Mouse (Mus musculus) layer of hippocampus, postnatal 25 days (tissue): ENCODE results near the gene Tbc1d2. TPM values are rescaled to one million over a fixed set of nuclear protein-coding genes. Genes with fewer than 3 reads are reported as not detected.

Experiments used
- DNase-seq, 2 experiments: peaks; one replicate each; pipeline ENCODE4 v3.0.0; 2022; ENCODE audit warnings: mixed read lengths in 2 of 2, low spot score in 1 of 2; ENCODE audit errors: extremely low spot score in 1 of 2
- total RNA-seq, 2 experiments: library from RNA; stranded (reverse); gene quantifications; 2 replicates each; pipeline ENCODE4 v1.2.3; 2021

The Tbc1d2 gene
- total RNA-seq, result 1 to 10 TPM; 1.8 to 3.6 TPM

- peak; percentile 83 to 91 for DNase-seq
Measured at GRCm38 (mm10) chr4:46650086-46650753, at the start of gene Tbc1d2. Gene Tbc1d2 (minus strand): TSS chr4:46650209.

GRCm38 (mm10) chr4:46696467-46696866, 46.5 kb upstream of the Tbc1d2 start:
- no peak for DNase-seq

GRCm38 (mm10) chr4:46690565-46690964, 40.6 kb upstream of the Tbc1d2 start:
- no peak for DNase-seq

- no peak for DNase-seq
Measured at GRCm38 (mm10) chr4:46690023-46690420, 40.0 kb upstream of the Tbc1d2 start.

- peak; percentile 71 to 86 for DNase-seq
Measured at GRCm38 (mm10) chr4:46689397-46690022, 39.5 kb upstream of the Tbc1d2 start.

- no peak for DNase-seq
Measured at GRCm38 (mm10) chr4:46688213-46688832, 38.3 kb upstream of the Tbc1d2 start.

GRCm38 (mm10) chr4:46684160-46684559, 34.2 kb upstream of the Tbc1d2 start:
- DNase-seq, result peak in 1 of 2 experiments; percentile 57

- no peak for DNase-seq
Measured at GRCm38 (mm10) chr4:46676646-46677045, 26.6 kb upstream of the Tbc1d2 start.

GRCm38 (mm10) chr4:46675992-46676391, 26.0 kb upstream of the Tbc1d2 start:
- no peak for DNase-seq

- no peak for DNase-seq
Measured at GRCm38 (mm10) chr4:46675272-46675785, 25.3 kb upstream of the Tbc1d2 start.

GRCm38 (mm10) chr4:46668620-46669019, 18.6 kb upstream of the Tbc1d2 start:
- DNase-seq, result no peak

- DNase-seq, result no peak
Measured at GRCm38 (mm10) chr4:46666420-46666819, 16.4 kb upstream of the Tbc1d2 start.

GRCm38 (mm10) chr4:46665371-46665774, 15.4 kb upstream of the Tbc1d2 start:
- DNase-seq, result no peak

GRCm38 (mm10) chr4:46664123-46665009, 14.4 kb upstream of the Tbc1d2 start:
- peak in 1 of 2 experiments; percentile 34 for DNase-seq

GRCm38 (mm10) chr4:46661433-46661832, 11.4 kb upstream of the Tbc1d2 start:
- DNase-seq, result no peak

GRCm38 (mm10) chr4:46658946-46659345, 8.9 kb upstream of the Tbc1d2 start:
- no peak for DNase-seq

- DNase-seq, result peak; percentile 62 to 90
Measured at GRCm38 (mm10) chr4:46657116-46657515, 7.1 kb upstream of the Tbc1d2 start.

GRCm38 (mm10) chr4:46655956-46656355, 5.9 kb upstream of the Tbc1d2 start:
- no peak for DNase-seq

GRCm38 (mm10) chr4:46655298-46655697, 5.3 kb upstream of the Tbc1d2 start:
- DNase-seq, result no peak

GRCm38 (mm10) chr4:46649161-46649560, 848 bp downstream of the Tbc1d2 start:
- no peak for DNase-seq
